Mouse (Mus musculus) embryonic facial prominence, embryonic 10.5 days (tissue): ENCODE results near the gene Klf12. TPM values are rescaled to one million over a fixed set of nuclear protein-coding genes. Genes with fewer than 3 reads are reported as not detected.
A peak's percentile ranks its signal among the peaks of the same experiment; 100 is the strongest.

ENCODE experiments used
- DNase-seq: peaks from one replicate; pipeline ENCODE4 v3.0.0-alpha.2; 2017; ENCODE audit warnings: low spot score
- H3K27ac ChIP-seq: fragments of 300-500 bp; sonication (generic); replicated peaks from 2 replicates; pipeline ENCODE4 v1.5.1; 2016; ENCODE audit warnings: mild to moderate bottlenecking
- H3K27me3 ChIP-seq: fragments of 300-500 bp; sonication (generic); replicated peaks from 2 replicates; pipeline ENCODE4 v1.6.1; 2016; ENCODE audit warnings: low read depth, mild to moderate bottlenecking; ENCODE audit not compliant: poor library complexity, severe bottlenecking
- H3K36me3 ChIP-seq: fragments of 300-500 bp; sonication (generic); replicated peaks from 2 replicates; pipeline ENCODE4 v1.6.1; 2016; ENCODE audit warnings: mild to moderate bottlenecking, moderate library complexity
- H3K4me1 ChIP-seq: fragments of 300-500 bp; sonication (generic); 2 replicates; pipeline ENCODE4 v1.6.1; 2016
- H3K4me3 ChIP-seq: fragments of 300-500 bp; sonication (generic); 2 replicates; pipeline ENCODE4 v1.5.1; 2016; ENCODE audit warnings: mild to moderate bottlenecking, moderate library complexity
- H3K9me3 ChIP-seq: fragments of 300-500 bp; sonication (generic); 2 replicates; pipeline ENCODE4 v1.6.1; 2016; ENCODE audit warnings: mild to moderate bottlenecking
- WGBS: fragments of 180-500 bp; shearing (Covaris S2); methylation state at CpG from one replicate; pipeline ENCODE4 v1.1.7; 2016; 5-methylcytosine and 5-hydroxymethylcytosine counted together
- polyA plus RNA-seq: library from polyadenylated mRNA; unstranded; fragments of >200 nt; fragmentation: Nextera tagmentation; extraction: Ambion mirVana; gene quantifications from 2 replicates; pipeline ENCODE4 v1.2.1, GENCODE M21; 2016

Gene Klf12
- polyA plus RNA-seq, 1 experiment from 2014 or later = 20.3 TPM

DNA sequence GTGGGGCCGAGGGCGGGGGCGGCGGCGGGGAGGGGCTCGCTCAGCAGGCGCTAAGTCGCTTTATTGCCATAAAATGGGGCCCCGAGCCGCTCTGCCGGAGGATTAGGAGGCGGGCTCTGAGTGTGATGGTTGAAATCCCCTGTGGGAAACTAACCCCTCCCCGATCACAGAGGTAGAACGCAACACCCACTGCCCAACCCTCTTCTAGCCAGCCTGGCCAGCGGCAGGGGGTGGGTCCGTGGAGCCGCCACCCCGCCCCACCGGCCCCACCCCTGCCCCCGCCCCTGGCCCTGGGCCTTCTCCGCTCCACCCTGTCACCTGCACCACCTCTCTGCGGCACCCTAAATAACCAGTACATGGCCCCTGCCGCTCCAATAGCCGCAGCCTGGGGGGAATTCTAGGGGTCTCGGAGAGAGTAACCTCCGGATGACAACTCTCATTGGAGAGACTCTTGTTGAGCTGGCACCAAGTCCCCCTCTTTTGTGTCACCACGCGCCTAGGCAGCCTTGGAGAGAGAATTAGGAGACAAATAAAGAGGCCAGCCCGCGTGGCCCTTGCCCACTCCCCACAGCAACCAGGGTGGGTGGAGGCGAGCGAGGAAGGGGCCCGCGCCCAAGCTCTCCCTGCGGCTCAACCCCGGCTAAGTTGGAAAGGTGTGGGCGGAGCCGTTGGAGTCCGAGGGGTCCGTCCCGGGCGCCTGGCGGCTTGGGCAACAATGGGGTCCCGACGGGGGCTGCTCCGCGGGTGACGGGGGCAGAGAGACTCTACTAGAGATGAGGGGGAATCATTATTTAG is 579 bp upstream of the Klf12 start:
- peaks cover under 1% of the 10 kb centered on the region; the same call in 1 of the 2 replicates for H3K9me3 ChIP-seq
- peaks cover 50% of the 10 kb centered on the region for H3K4me1 ChIP-seq
- peak; percentile 90 for DNase-seq
- WGBS = under 1% methylated on average over 48 of the region's 48 CpGs
- peaks cover 7% of the 10 kb centered on the region for H3K27me3 ChIP-seq
- H3K4me3 ChIP-seq = peak overlapping the region; percentile 78
- H3K36me3 ChIP-seq = peaks cover 2% of the 10 kb centered on the region
- H3K27ac ChIP-seq = peak overlapping the region; percentile 96

DNA sequence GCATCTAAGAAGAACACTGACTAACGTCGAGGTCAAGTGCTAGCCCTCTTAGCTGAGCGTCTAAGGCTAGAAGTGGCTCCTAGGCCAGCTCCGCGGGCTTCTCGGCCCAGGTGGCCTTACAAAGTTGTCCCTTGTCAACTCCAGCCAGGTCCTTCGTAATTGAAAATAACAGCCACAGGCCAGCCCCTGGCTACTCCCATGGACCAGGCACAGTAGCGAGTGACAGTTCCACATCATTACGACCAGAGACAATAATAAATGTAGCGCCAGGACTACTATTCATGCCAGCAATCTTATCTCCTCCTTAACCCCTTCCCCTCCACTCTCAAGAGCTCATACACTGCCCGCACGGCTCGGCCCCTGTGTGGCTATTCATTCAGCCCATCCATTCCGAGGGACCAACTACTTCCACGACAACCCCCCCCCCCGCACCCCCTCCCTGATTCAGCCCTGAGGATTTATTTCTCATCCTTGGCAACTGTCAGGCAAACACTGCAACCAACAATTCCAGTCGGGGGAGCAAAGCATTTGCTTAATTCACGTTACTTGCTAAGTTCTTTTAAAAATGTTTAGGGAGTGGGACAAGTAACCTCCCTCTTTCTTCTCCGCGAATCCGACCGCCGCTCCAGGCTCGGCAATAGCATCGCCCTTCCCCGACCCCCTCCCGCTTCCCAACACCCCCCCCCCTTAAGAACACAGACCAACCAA is 914 bp downstream of the Klf12 start:
- Histone ChIP-seq H3K27ac (peak overlapping the region; percentile 96), H3K4me1 (peaks cover 50% of the 10 kb centered on the region), H3K36me3 (peaks cover 12% of the 10 kb centered on the region), H3K27me3 (peaks cover 7% of the 10 kb centered on the region), H3K4me3 (peak overlapping the region; percentile 78), H3K9me3 (peaks cover 7% of the 10 kb centered on the region; the same call in 1 of the 2 replicates)
- under 1% methylated on average over 27 of the region's 27 CpGs for WGBS
- DNase-seq = peak; percentile 67

DNA sequence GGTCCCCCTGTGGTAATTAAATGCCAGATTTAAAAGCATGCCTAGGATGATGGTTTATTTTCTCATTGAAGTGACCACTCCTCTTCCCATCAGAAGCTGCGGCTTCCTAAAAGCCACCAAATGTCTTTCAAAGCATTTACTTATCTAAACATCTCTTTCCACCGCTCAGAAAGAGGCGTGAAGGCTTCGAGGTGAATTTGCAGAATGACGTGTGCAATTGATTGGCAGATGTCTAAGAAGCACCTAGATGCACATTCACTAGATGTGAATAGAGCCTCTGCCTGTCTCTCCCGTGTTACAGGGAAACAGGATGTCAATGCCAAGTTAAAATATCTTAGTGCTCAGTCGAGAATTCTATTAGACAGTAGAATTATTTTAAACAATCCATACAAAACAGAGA is 1.8 kb downstream of the Klf12 start:
- H3K4me1 ChIP-seq = peaks cover 49% of the 10 kb centered on the region
- peak overlapping the region; percentile 96 for H3K27ac ChIP-seq
- H3K27me3 ChIP-seq = peaks cover 5% of the 10 kb centered on the region
- WGBS = 7% methylated on average over 7 of the region's 7 CpGs
- peaks cover 14% of the 10 kb centered on the region for H3K36me3 ChIP-seq
- H3K9me3 ChIP-seq = peaks cover 7% of the 10 kb centered on the region; the same call in 1 of the 2 replicates
- DNase-seq = no peak
- H3K4me3 ChIP-seq = peak overlapping the region; percentile 78

DNA sequence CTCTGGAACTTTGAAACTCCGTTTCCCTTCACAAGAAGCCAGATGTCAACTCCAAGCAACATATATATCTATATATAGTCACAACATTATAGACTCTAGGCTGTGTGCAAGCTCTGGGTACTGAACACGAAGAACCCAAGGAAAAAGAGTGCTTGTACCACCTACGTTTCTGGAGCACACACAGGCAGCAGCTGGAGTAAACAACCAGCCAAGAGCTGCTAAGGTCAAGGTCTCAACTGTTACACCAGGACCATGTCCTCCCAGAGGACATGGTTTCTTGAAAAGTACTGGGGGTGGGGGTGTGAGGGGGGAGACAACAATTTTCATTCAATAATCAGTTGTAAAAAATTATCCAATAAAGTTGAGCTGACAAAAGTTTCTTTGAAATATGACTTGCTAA is 2.7 kb downstream of the Klf12 start:
- Histone ChIP-seq H3K4me3 (peak overlapping the region; percentile 78; the same call in 1 of the 2 replicates), H3K27me3 (no peaks in the 10 kb centered on the region; the same call in 1 of the 2 replicates), H3K36me3 (peaks cover 14% of the 10 kb centered on the region), H3K4me1 (peaks cover 40% of the 10 kb centered on the region), H3K9me3 (peaks cover 7% of the 10 kb centered on the region; the same call in 1 of the 2 replicates), H3K27ac (no peak overlapping the region)
- no peak for DNase-seq
- 53% methylated on average over 3 of the region's 3 CpGs for WGBS

DNA sequence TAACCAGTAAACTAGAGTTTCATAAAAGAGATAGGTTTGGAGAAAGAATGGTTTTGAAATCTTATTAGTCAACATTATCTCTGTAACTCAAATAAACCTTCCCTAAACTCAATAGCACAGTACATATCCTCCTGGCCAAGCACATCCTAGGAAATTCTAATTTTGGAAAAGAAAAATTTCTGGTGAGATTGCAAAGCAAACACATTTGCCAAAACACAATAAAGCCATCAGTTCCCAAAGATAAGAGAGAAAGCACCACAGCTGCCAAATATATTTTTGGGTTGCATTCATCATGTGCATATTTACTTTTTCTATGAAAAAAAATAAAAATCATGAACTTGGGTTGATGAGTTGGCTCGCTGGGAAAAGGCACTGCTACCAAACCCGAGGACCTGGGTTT is 10.3 kb downstream of the Klf12 start:
- no peak overlapping the region for H3K27ac ChIP-seq
- H3K36me3 ChIP-seq = peaks cover 29% of the 10 kb centered on the region
- no peaks in the 10 kb centered on the region for H3K4me1 ChIP-seq
- no peak for DNase-seq
- no peaks in the 10 kb centered on the region for H3K27me3 ChIP-seq
- H3K4me3 ChIP-seq = no peak overlapping the region
- 95% methylated on average over 2 of the region's 2 CpGs for WGBS
- H3K9me3 ChIP-seq = no peaks in the 10 kb centered on the region

DNA sequence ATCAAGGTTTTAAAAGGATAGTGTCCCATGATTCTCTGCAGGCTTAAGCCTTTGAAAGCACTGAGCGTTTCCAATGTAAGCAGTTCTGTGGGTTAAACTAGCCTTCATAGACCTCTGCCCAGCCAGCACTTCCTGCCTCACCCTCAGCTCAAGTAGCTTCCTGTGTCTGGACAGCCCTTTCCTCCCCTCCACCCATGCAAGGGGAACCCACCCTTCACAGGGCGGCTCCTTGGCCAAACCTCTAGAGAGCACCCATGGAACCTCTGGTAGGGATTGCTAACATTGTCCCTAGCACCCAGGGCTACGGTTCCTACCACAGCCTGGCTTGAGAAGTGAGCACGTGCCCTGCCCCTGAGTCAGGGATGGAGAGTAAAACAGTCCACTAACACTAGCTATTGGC is 23.9 kb downstream of the Klf12 start:
- DNase-seq = no peak
- WGBS = 75% methylated on average over 4 of the region's 4 CpGs
- Histone ChIP-seq H3K4me1 (peaks cover 16% of the 10 kb centered on the region), H3K4me3 (no peak overlapping the region), H3K36me3 (peaks cover 2% of the 10 kb centered on the region; the same call in 1 of the 2 replicates), H3K9me3 (no peaks in the 10 kb centered on the region), H3K27ac (peak overlapping the region; percentile 54; the same call in 1 of the 2 replicates), H3K27me3 (no peaks in the 10 kb centered on the region)

DNA sequence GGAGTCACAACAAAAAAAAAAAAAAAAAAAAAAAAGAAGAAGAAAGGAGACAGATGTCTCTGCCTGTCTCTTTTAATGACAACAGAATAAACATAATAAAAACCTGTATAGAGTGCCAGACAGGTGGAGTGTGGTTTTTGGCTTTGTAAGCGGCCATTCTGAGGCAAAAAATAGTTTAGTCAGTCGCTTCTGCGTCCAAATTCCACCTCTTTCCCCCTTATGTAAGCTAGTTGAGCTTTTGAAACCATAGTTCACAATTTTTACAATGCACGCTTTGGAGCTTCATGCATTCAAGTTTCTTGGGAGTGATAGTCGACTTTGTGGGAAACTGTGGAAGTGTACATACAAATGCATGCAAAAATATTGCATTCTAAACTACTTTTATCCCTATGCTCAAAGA is 41.4 kb downstream of the Klf12 start:
- H3K36me3 ChIP-seq = peaks cover 8% of the 10 kb centered on the region
- WGBS = 94% methylated on average over 5 of the region's 5 CpGs
- H3K4me3 ChIP-seq = no peak overlapping the region
- no peak overlapping the region for H3K27ac ChIP-seq
- peaks cover 9% of the 10 kb centered on the region for H3K4me1 ChIP-seq
- no peaks in the 10 kb centered on the region for H3K27me3 ChIP-seq
- DNase-seq = no peak
- no peaks in the 10 kb centered on the region for H3K9me3 ChIP-seq

DNA sequence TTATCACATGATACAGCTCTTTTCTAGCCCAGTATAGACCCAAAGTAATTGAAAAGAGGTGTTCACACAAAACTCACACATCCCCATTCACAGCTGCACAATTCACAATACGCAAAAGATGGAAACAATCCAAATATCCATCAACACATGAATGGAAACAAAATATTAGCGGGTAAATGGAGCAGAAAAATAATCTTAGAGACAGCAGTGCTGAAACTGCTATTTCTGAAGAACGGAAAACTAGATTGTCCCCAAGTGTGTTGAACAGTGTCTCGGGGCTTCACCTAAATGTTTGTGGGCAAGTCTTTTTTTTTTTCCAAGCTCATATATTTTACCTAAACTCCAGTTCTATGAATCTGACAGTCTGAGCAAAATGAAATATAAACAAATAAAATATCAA is 44.6 kb downstream of the Klf12 start:
- no peaks in the 10 kb centered on the region for H3K9me3 ChIP-seq
- DNase-seq = no peak

DNA sequence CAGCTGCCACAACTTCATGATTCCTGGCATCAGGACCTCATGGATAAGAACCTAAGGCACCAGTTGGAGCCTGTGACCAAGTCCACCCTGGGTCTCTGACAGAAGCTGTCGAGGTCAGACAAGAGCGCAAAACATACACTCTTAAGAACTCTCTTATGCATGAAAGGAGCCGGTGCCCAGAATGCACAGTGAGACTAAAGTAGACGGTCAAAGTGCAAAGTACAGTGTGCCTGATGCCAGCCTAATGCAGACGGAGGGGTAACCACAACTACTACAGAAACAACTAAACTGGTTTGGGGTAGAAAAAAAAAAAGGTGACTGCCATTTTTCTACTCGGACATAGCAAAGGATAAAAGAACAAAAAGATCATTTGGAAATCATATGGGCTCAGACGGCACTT is 47.7 kb downstream of the Klf12 start:
- Histone ChIP-seq H3K36me3 (no peaks in the 10 kb centered on the region; the same call in 1 of the 2 replicates), H3K27ac (no peak overlapping the region), H3K4me3 (no peak overlapping the region), H3K9me3 (no peaks in the 10 kb centered on the region), H3K4me1 (peaks cover under 1% of the 10 kb centered on the region), H3K27me3 (no peaks in the 10 kb centered on the region)
- WGBS = 89% methylated on average over 7 of the region's 7 CpGs
- no peak for DNase-seq

More for the DNA sequence above, 44.6 kb downstream of the Klf12 start:
- Histone ChIP-seq H3K27ac (no peak overlapping the region), H3K27me3 (no peaks in the 10 kb centered on the region), H3K36me3 (peaks cover 3% of the 10 kb centered on the region), H3K4me3 (no peak overlapping the region), H3K4me1 (peaks cover 9% of the 10 kb centered on the region)
- WGBS = 92% methylated on average over 4 of the region's 4 CpGs

DNA sequence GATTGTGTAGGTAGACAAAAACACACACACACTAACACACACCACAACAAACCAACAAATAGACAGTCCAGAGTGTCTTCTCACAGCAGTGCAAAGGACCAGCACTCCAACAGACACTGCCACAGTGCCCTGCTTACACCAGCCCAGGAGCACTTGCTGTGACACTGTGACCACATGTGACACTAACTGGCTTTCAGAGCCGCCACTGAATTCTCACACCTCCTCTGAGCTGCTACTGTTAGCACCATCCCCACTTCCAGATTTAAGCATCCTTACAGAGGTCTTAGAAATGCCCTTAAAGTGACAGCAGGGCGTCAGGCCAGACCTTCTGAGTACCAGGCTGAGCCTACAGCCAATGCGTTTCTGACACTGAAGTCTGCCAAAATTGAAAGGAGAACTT is 48.7 kb downstream of the Klf12 start:
- Histone ChIP-seq H3K27ac (no peak overlapping the region), H3K36me3 (no peaks in the 10 kb centered on the region; the same call in 1 of the 2 replicates), H3K27me3 (no peaks in the 10 kb centered on the region), H3K4me3 (no peak overlapping the region), H3K9me3 (no peaks in the 10 kb centered on the region), H3K4me1 (no peaks in the 10 kb centered on the region)
- DNase-seq = no peak
- WGBS = 49% methylated on average over 3 of the region's 3 CpGs

DNA sequence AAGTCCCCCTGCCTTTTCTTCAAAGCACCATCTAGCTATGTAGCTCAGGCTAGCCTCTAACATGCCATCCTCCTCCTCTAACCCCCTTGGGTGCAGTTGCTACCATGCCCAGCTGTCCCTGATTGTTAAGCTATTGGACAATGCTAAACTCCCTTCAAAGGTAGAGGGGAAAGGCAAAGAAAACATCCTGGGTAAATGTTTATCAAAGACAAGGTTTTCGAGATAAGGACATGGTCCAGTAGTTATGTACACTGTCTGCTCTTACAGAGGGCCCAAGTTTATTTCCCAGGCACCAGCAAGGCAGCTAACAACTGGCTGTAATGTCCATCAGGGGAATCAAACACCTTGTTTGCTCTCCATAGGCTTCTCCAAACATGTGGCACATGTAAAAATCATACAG is 53.1 kb downstream of the Klf12 start:
- H3K4me1 ChIP-seq = no peaks in the 10 kb centered on the region
- no peak overlapping the region for H3K4me3 ChIP-seq
- DNase-seq = no peak
- H3K9me3 ChIP-seq = no peaks in the 10 kb centered on the region
- no peaks in the 10 kb centered on the region for H3K27me3 ChIP-seq
- WGBS = 78% methylated on average over 1 of the region's 1 CpGs
- no peak overlapping the region for H3K27ac ChIP-seq
- 0 out of 2 replicates have a peak, but pooled peaks cover 2% of the 10 kb centered on the region for H3K36me3 ChIP-seq

DNA sequence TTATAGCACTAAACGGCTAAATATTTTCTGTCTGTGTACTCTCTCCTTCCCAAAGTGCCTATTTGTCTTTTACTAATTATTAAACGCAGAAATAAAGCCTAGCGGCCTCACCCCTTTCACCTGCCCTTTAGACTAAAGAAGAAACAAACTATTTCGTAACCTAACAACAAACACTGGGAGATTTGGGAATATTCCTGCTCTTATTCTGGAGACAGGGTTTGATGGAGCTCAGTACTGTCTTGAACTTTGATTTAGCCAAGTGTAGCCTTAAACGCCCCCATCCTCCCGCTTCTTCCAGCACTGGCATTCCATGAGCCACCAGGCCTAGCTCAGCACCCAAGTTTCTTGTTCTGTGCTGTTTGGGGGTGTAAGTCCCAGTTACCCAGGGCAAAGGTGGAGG is 56.4 kb downstream of the Klf12 start:
- Histone ChIP-seq H3K36me3 (0 out of 2 replicates have a peak, but pooled peaks cover 2% of the 10 kb centered on the region), H3K4me1 (peaks cover 18% of the 10 kb centered on the region), H3K4me3 (no peak overlapping the region), H3K27ac (no peak overlapping the region), H3K9me3 (no peaks in the 10 kb centered on the region), H3K27me3 (no peaks in the 10 kb centered on the region)
- no peak for DNase-seq
- WGBS = 94% methylated on average over 6 of the region's 6 CpGs
